Mouse (Mus musculus) kidney, postnatal 36 days (tissue): ENCODE results near the gene Clasp1.

Source experiments
- DNase-seq, 2 experiments: peaks; one replicate each; pipeline ENCODE4 v3.0.0; 2021 to 2022; ENCODE audit warnings: mixed read lengths in 2 of 2

Clasp1 gene

GRCm38 (mm10) chr1:118505746-118506145, 116.9 kb downstream of the Clasp1 start:
- no peak for DNase-seq

- DNase-seq = no peak
Measured at GRCm38 (mm10) chr1:118510996-118511395, 122.1 kb downstream of the Clasp1 start.

- DNase-seq = no peak
Measured at GRCm38 (mm10) chr1:118511738-118512530, 123.1 kb downstream of the Clasp1 start.

- DNase-seq = no peak
Measured at GRCm38 (mm10) chr1:118516256-118516655, 127.4 kb downstream of the Clasp1 start.

GRCm38 (mm10) chr1:118523161-118523560, 134.3 kb downstream of the Clasp1 start:
- peak; percentile 15 to 28 for DNase-seq

GRCm38 (mm10) chr1:118525336-118525735, 136.5 kb downstream of the Clasp1 start:
- DNase-seq = no peak

GRCm38 (mm10) chr1:118529213-118529612, 140.4 kb downstream of the Clasp1 start:
- DNase-seq = no peak

GRCm38 (mm10) chr1:118531259-118531658, 142.4 kb downstream of the Clasp1 start:
- no peak for DNase-seq

GRCm38 (mm10) chr1:118536021-118536420, 147.2 kb downstream of the Clasp1 start:
- DNase-seq = no peak

GRCm38 (mm10) chr1:118539046-118539445, 150.2 kb downstream of the Clasp1 start:
- DNase-seq = no peak

- DNase-seq = no peak
Measured at GRCm38 (mm10) chr1:118542880-118543279, 154.0 kb downstream of the Clasp1 start.

- no peak for DNase-seq
Measured at GRCm38 (mm10) chr1:118548769-118549168, 159.9 kb downstream of the Clasp1 start.

GRCm38 (mm10) chr1:118551152-118551551, 162.3 kb downstream of the Clasp1 start:
- no peak for DNase-seq

GRCm38 (mm10) chr1:118552071-118552470, 163.2 kb downstream of the Clasp1 start:
- DNase-seq = no peak

- DNase-seq = no peak
Measured at GRCm38 (mm10) chr1:118553045-118553444, 164.2 kb downstream of the Clasp1 start.

GRCm38 (mm10) chr1:118553451-118553850, 164.6 kb downstream of the Clasp1 start:
- no peak for DNase-seq

- DNase-seq = no peak
Measured at GRCm38 (mm10) chr1:118554961-118555360, 166.1 kb downstream of the Clasp1 start.

- DNase-seq = peak in 1 of 2 experiments; percentile 2
Measured at GRCm38 (mm10) chr1:118559716-118560115, 170.9 kb downstream of the Clasp1 start.

- DNase-seq = no peak
Measured at GRCm38 (mm10) chr1:118564561-118564960, 175.7 kb downstream of the Clasp1 start.

- DNase-seq = no peak
Measured at GRCm38 (mm10) chr1:118567659-118568058, 178.8 kb downstream of the Clasp1 start.

- no peak for DNase-seq
Measured at GRCm38 (mm10) chr1:118580174-118580702, 191.4 kb downstream of the Clasp1 start.

GRCm38 (mm10) chr1:118581179-118581578, 192.3 kb downstream of the Clasp1 start:
- no peak for DNase-seq

- DNase-seq = peak in 1 of 2 experiments; percentile 19
Measured at GRCm38 (mm10) chr1:118589721-118590120, 200.9 kb downstream of the Clasp1 start.

- DNase-seq = peak; percentile 53 to 57
Measured at GRCm38 (mm10) chr1:118592933-118593332, 204.1 kb downstream of the Clasp1 start.
